Mouse (Mus musculus): ENCODE results near the gene C530025M09Rik.

The C530025M09Rik gene

DNA sequence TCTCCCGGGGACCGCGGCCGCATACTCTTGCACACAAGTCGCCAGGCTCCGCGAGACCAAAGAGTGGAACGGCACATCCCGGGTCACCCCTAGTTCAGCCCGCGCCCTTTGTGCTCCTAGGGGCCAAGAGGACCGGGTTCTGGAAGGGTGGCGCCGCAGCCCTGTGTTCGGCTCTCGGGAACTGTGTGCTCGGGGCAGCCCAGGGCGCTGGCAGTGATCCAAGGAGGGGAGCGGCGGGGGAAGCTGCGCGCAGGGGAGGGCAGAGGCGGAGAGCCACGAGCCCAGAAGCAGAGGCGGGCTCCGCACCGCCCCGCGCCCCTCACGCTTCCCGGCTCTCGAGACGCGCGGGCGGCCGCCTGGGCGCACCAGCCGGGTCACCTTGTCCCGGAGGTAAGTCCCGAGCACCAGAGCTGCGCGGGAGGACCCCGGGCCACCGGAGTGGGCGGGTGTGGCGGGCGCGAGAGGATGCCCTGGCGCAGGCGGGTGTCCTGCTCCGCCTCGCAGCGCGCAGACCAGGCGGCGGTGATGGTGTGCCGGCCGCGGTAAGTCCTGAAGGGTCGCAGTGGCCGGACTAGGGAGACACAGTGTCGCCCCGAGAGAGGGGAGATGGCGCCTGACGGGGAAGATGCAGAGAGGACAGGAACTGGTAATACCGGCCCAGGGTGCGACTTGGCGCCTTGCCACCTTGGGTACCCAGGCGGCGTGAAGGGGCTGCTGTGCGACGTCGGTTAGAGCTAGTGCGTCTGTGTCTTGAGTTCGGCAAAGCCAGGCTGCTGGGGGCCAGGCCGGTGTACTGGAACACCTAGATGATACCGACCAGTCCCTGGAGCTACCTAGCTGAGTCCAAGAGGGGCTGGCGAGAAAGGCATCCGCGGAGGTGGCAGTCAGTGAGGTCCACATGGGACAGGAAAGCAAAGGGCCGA lies at the start of gene C530025M09Rik:
TSS of gene C530025M09Rik (minus strand) at position 678 of the 923 bp plus-strand sequence.
- peak; percentile 69 for DNase-seq (ENCODE audit: low spot score)

DNA sequence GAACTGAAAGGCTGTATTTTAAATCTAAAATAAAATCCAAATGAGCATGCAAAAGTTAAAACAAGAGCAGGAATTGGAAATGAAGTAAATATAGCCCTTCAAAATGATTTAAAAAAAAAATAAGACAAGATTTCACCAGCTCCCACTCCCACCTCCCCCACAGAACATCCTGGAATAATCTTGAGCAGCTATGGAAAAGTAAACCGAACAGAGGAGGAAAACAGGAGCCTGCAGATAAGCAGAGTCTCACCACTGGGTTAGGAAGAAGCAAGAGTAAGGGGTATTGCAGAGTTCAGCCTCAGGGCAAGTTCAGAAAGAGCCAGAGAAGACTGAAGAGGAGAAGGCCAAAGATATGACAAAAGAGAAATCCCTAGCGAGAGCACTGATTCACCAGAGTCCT lies 46.9 kb upstream of the C530025M09Rik start:
- DNase-seq (ENCODE audit: low spot score): no peak

- DNase-seq (ENCODE audit: low spot score): no peak
These were observed 42.3 kb upstream of the C530025M09Rik start for GRCm38 (mm10) chr2:149873346-149873745.

- no peak for DNase-seq (ENCODE audit: low spot score)
These were observed 41.5 kb upstream of the C530025M09Rik start for GRCm38 (mm10) chr2:149872496-149872895.

DNA sequence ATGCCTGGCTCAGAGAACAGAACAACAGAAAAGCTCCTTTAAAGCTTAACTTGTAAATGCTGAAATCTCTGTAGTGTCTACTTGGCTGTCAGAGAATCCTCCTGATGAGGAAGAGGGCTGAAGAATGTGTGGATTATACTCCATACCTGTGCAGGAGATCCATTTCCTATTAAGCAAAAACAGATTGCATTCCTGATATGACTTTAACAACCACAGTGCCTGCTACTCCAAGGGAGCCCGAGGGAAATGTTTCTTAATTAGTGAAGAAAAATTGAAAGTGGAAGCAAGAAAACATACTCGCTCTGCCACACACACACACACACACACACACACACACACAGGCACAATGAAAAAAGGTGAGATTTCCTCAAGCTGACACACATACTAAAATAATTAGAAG lies 39.5 kb upstream of the C530025M09Rik start:
- DNase-seq (ENCODE audit: low spot score): no peak

GRCm38 (mm10) chr2:149865914-149866435 lies 35.0 kb upstream of the C530025M09Rik start:
- no peak for DNase-seq (ENCODE audit: low spot score)

GRCm38 (mm10) chr2:149861002-149861401 lies 30.0 kb upstream of the C530025M09Rik start:
- DNase-seq (ENCODE audit: low spot score): no peak

DNA sequence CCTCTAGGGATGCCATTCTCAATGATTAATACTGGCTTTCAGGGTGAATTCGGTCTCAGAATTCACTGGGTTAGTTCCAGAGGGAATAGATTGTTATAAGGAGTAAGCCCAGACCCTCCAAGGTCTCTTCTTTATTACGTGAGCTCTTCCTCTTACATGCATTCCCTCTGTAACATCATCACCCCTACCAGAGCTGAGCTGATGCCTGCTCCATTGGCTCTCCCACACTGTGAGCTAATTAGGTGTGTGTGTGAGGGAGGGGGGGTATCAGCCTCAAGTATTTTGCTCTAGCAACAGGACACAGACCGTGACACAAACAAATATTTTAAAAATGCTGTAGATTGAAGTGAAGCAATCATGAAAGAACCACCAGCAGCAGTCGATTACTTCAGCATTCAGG lies 17.8 kb upstream of the C530025M09Rik start:
- DNase-seq (ENCODE audit: low spot score): no peak

DNA sequence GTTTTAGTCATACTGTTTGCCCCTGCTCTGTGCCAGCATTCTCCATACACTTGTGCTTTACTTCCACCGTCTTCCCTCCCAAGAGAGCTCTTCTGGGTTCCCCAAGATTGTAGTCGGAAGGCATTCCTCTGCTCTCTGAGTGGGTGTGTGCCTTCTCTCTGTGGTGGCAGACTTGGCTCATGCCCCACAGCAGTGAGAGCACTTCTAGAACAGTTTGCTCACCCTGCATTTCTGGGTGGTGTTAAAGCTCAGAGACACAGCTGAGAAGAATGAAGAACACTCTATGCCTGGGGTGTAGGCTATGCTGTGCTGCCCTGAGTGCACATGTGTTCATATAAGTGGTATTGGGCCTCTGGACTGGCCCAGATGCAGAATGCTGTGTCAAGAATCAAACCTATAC lies 13.6 kb upstream of the C530025M09Rik start:
- no peak for DNase-seq (ENCODE audit: low spot score)

- DNase-seq (ENCODE audit: low spot score): no peak
These were observed 8.7 kb upstream of the C530025M09Rik start for GRCm38 (mm10) chr2:149839666-149840065.

GRCm38 (mm10) chr2:149836471-149837135 lies 5.6 kb upstream of the C530025M09Rik start:
- no peak for DNase-seq (ENCODE audit: low spot score)

DNA sequence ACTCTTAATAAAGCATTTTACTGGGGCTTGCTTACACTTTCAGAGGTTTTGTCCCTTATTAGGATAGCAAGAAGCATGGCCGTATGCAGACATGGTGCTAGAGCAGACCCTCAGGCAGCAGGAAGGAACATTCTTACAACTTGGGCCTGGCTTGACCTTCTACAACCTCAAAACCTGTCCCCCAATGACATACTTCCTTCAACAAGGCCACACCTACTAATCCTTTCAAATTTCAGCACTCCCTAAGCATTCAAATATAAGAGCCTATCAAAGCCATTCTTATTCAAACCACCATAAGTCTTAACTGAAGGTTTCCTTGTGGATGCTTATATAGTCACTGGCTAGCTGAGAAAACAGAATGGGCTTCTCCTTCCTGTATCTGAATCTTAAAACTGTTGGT lies 4.1 kb upstream of the C530025M09Rik start:
- DNase-seq (ENCODE audit: low spot score): no peak

DNA sequence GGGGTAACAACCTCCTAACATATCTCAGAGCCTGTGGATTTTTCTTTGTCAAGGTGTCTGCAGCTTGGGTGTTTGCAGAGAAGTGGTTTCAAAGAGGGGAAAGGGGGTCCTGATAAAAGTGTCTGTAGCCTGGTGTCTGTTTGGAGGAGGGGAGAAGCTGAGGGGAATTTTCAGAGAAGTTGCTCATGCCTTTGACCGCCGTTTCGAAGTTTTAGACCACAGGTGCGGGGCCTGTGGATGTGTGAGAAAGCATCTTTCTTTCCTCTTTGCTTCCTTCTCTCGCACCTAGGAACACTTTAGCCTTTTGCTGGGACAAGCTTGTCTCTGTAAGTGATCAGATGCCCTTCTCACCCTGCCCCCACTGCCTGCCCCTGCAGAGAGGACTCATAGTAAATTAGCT lies 1.3 kb upstream of the C530025M09Rik start:
- DNase-seq (ENCODE audit: low spot score): no peak

GRCm38 (mm10) chr2:149831459-149832245 lies 639 bp upstream of the C530025M09Rik start:
- peak; percentile 33 for DNase-seq (ENCODE audit: low spot score)

DNA sequence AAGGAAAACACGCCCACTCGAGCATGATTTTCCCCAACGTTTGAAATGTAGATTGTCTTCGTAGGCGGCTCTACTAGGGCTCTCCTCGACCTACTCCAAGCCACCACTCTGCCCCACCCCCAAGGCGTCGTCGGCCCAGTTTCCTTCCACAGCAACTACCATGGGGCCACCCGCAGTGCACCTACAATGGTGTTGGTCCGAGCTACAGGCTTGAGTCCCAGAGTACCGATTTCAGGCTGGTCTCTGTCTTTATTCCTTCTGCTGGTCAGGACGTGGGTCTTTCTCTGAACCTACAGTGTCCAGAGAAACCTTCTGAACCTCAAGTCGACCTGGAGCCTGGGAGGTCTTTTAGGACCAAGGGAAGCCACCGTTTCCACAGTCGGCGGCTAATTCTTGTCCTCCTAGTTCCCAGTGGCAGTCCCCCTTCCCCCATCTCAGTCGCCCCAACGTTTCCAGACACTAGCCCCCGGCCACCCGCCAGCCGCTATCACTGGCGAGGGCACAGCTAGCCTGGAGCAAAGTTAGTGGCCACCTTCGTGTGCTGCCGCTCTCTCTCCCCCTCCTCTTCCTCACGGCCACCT lies 968 bp downstream of the C530025M09Rik start:
- DNase-seq (ENCODE audit: low spot score): peak; percentile 56

GRCm38 (mm10) chr2:149828911-149829310 lies 2.1 kb downstream of the C530025M09Rik start, which contains the start of gene Syndig1:
Syndig1 (plus strand) TSS chr2:149829211.
- DNase-seq (ENCODE audit: low spot score): no peak

- DNase-seq (ENCODE audit: low spot score): peak; percentile 16
These were observed 10.8 kb downstream of the C530025M09Rik start for GRCm38 (mm10) chr2:149820201-149820600.

DNA sequence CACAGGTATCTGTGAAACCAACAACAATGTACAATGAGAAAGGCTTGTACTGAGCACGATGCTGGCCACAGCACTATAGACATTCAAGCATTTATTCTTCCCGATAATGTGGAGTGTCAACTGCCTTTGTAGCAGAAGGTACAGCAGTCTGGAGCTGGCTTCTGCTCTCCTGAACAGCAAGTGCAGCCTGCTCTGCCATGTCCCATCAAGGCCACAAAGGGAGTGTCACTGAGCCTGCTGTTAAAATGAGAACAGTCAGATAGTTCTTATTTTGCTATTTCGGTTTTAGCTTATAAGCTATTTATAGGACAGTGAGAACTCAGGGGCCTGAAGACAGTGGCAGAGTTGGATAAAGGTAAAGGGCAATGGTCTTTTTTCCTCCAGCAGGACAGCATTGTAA lies 11.3 kb downstream of the C530025M09Rik start:
- DNase-seq (ENCODE audit: low spot score): no peak

DNA sequence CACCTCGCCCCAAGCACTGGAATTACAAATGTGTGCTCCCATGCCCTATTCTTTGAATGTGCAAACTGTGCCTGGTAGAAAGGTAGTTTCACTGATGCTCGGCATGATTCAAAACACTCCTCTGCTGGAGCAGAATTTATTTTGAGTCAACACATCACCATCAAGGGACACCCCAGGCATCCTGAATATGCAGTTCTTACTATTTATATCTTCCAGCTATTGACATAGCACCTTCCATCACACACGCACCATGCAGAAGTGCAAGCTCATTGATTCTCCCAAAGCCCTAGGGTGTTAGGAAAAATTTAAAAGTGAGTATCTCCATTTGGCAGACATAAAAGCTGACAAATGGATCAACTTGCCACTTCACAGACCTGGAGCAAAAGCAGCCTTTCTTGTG lies 12.6 kb downstream of the C530025M09Rik start:
- no peak for DNase-seq (ENCODE audit: low spot score)

GRCm38 (mm10) chr2:149812899-149813298 lies 18.1 kb downstream of the C530025M09Rik start:
- no peak for DNase-seq (ENCODE audit: low spot score)

DNA sequence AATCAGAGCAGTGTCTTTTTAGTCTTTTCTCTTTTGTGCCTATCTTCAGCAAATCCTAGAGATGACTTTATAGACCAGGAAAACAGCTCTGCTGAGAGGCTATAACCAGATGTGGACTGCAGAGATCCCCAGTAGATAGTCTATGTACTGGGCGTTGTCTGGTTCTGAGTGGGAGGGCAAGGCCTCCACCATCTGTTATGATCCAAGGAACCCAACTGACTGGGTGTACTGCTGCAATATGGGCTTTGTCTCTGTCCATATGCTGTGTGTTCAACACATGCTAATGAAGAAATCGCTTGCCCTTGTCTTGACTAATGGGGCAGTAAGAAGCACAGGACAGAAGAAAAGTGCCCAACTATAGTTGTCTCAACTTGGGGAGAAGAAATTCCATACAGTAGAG lies 25.8 kb downstream of the C530025M09Rik start:
- DNase-seq (ENCODE audit: low spot score): no peak

Data from retina, embryonic 14.5 days (tissue).